Mouse (Mus musculus) C2C12 (cell line): ENCODE results near the gene Fezf1. TPM values are rescaled to one million over a fixed set of nuclear protein-coding genes. Genes with fewer than 3 reads are reported as not detected.

Experiments
- H3K27me3 ChIP-seq: one replicate; pipeline ENCODE4 v1.6.1; 2011; ENCODE audit not compliant: control insufficient read depth, insufficient read depth, insufficient read length
- H3K36me3 ChIP-seq: one replicate; pipeline ENCODE4 v1.6.1; 2011; ENCODE audit not compliant: control insufficient read depth, insufficient read depth
- H3K4me3 ChIP-seq: one replicate; pipeline ENCODE4 v1.5.1; 2011; ENCODE audit warnings: mild to moderate bottlenecking, control low read depth; ENCODE audit not compliant: poor library complexity, insufficient read depth, severe bottlenecking
- H3K79me2 ChIP-seq: one replicate; pipeline ENCODE4 v1.6.1; 2011; ENCODE audit not compliant: control insufficient read depth, insufficient read depth
- H3K79me3 ChIP-seq: one replicate; pipeline ENCODE4 v1.6.1; 2011; ENCODE audit warnings: low read depth, control low read depth
- H3ac ChIP-seq: one replicate; pipeline ENCODE3; 2011; ENCODE audit warnings: low read depth; ENCODE audit not compliant: control insufficient read depth, insufficient read length
- CEBPB ChIP-seq: IDR thresholded peaks from one replicate; pipeline ENCODE4 v1.6.1; 2011; ENCODE audit warnings: low read depth, mild to moderate bottlenecking, control low read depth, moderate library complexity
- CTCF ChIP-seq: IDR thresholded peaks from one replicate; pipeline ENCODE4 v1.5.1; 2011; ENCODE audit not compliant: control insufficient read depth, insufficient read depth, insufficient read length
- FOSL1 ChIP-seq: IDR thresholded peaks from one replicate; pipeline ENCODE4 v1.8.0; 2011; ENCODE audit warnings: mild to moderate bottlenecking, low read length; ENCODE audit not compliant: poor library complexity, insufficient read depth, severe bottlenecking
- MAX ChIP-seq: IDR thresholded peaks from one replicate; pipeline ENCODE4 v1.6.1; 2011; ENCODE audit warnings: mild to moderate bottlenecking, control low read depth
- MYOD1 ChIP-seq: IDR thresholded peaks from one replicate; pipeline ENCODE4 v1.6.1; 2011; ENCODE audit warnings: low read depth; ENCODE audit not compliant: control insufficient read depth, insufficient read length
- MYOG ChIP-seq: IDR thresholded peaks from one replicate; pipeline ENCODE4 v1.6.1; 2011; ENCODE audit not compliant: control insufficient read depth, insufficient read length; ENCODE audit errors: extremely low read depth
- USF1 ChIP-seq: IDR thresholded peaks from one replicate; pipeline ENCODE4 v1.6.1; 2011; ENCODE audit warnings: low read depth, mild to moderate bottlenecking, control low read depth, moderate library complexity
- long read RNA-seq, 2 experiments: library from polyadenylated mRNA; unstranded; transcript quantifications; one replicate each; pipeline ENCODE4 v2.0.0; 2019 to 2020
- polyA plus RNA-seq: library from polyadenylated mRNA; unstranded; fragments of >200 nt; fragmentation: generic; extraction: Trizol; gene quantifications from one replicate; pipeline ENCODE4 v1.2.1, GENCODE M21; 2012; ENCODE audit warnings: missing spikeins

The Fezf1 gene
- polyA plus RNA-seq, result not detected
- long read RNA-seq, experiment 1, result 0 reads
- long read RNA-seq, experiment 2, result 0 reads

- TF ChIP-seq MAX (no peak), MYOD1 (no peak), MYOG (no peak), USF1 (no peak), CTCF (no peak), FOSL1 (no peak), CEBPB (no peak)
- Histone ChIP-seq H3ac (no peak within 1 kb of the TSS), H3K27me3 (peaks cover 6% of the 10 kb centered on the region), H3K4me3 (no peak within 1 kb of the TSS), H3K79me3 (no peaks in the 10 kb centered on the region), H3K79me2 (no peaks in the 10 kb centered on the region), H3K36me3 (no peaks in the 10 kb centered on the region)
Measured at GRCm38 (mm10) chr6:23248313-23249052, at the start of gene Fezf1. TSS of gene Fezf1 (minus strand) at chr6:23248362.

DNA sequence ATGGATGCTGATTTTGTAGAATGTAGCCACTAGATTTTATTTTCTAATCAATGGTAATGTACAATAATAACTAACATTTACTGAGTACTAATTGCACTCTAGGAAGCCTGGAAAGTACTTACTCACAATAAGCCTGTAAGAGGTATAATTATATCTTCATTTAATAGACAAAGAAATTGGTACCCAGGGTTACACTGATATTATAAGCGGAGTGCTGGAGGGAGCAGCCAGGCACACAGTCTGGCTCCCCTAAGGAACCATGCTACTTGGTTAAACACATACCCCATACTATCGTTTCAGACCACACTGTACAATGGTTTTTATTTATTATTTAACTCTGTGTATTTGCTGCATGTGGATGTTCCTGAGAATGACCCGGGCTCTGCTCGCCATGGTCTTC is 46.5 kb upstream of the Fezf1 start:
- no peaks in the 10 kb centered on the region for H3K27me3 ChIP-seq
- no peak overlapping the region for H3K4me3 ChIP-seq
- TF ChIP-seq MAX (no peak), USF1 (no peak), MYOG (no peak), CTCF (no peak), CEBPB (no peak), MYOD1 (no peak), FOSL1 (no peak)
- no peaks in the 10 kb centered on the region for H3K79me2 ChIP-seq
- no peaks in the 10 kb centered on the region for H3K79me3 ChIP-seq
- H3K36me3 ChIP-seq, result no peaks in the 10 kb centered on the region
- H3ac ChIP-seq, result no peak overlapping the region

GRCm38 (mm10) chr6:23288752-23289151 is 40.6 kb upstream of the Fezf1 start:
- H3K36me3 ChIP-seq, result no peaks in the 10 kb centered on the region
- H3K79me2 ChIP-seq, result no peaks in the 10 kb centered on the region
- H3K4me3 ChIP-seq, result no peak overlapping the region
- TF ChIP-seq MAX (no peak), CEBPB (no peak), FOSL1 (no peak), CTCF (no peak), MYOG (no peak), USF1 (no peak), MYOD1 (no peak)
- H3K79me3 ChIP-seq, result no peaks in the 10 kb centered on the region
- no peaks in the 10 kb centered on the region for H3K27me3 ChIP-seq
- H3ac ChIP-seq, result no peak overlapping the region

GRCm38 (mm10) chr6:23281514-23281820 is 33.3 kb upstream of the Fezf1 start:
- Histone ChIP-seq H3ac (no peak overlapping the region), H3K79me2 (no peaks in the 10 kb centered on the region), H3K27me3 (no peaks in the 10 kb centered on the region), H3K79me3 (no peaks in the 10 kb centered on the region), H3K4me3 (no peak overlapping the region), H3K36me3 (no peaks in the 10 kb centered on the region)
- TF ChIP-seq FOSL1 (no peak), MYOD1 (no peak), USF1 (no peak), MYOG (no peak), CEBPB (no peak)

DNA sequence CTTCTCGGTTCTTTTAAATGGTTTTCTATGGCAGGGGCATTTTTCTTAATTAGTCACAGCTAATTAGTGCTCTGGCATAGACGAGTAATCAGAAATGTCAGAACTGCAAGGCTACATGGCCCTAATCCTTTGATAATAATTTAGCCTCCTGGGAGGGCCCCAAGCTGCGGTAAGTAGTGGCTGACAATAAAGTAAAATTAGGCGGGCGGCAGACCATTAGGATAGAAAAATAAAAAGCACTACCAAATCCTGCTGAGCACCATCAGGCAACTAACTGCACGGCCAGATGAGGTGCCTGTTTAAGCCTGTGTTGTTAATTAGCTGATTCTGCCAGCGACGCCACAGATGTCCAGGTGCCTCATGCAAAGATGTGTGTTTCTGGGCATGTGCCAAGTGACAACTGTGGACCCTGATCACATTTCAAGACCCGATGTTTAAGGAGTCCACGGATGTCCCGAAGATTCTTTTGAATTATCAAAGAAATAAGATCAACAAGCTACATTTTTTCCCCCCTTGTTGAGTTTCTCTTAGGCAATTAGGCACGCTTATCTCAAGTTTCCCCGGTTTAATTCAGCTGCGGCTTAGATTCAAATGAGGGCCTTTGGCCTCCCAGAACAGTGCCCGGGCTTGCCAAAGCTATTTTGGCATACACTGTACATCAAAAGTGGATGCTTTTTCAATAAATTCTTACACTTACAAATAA is 32.8 kb upstream of the Fezf1 start:
- H3K4me3 ChIP-seq, result no peak overlapping the region
- H3K27me3 ChIP-seq, result no peaks in the 10 kb centered on the region
- no peaks in the 10 kb centered on the region for H3K79me3 ChIP-seq
- no peak overlapping the region for H3ac ChIP-seq
- no peaks in the 10 kb centered on the region for H3K79me2 ChIP-seq
- TF ChIP-seq CEBPB (no peak), MAX (no peak), MYOD1 (no peak), USF1 (no peak), FOSL1 (no peak), MYOG (no peak)
- H3K36me3 ChIP-seq, result no peaks in the 10 kb centered on the region

- TF ChIP-seq MYOD1, result no peak
- no peak for TF ChIP-seq FOSL1
- TF ChIP-seq CEBPB, result no peak
- TF ChIP-seq MAX, result no peak
- TF ChIP-seq CTCF, result no peak
- TF ChIP-seq MYOG, result no peak
- no peak for TF ChIP-seq USF1
- H3K27me3 ChIP-seq, result no peaks in the 10 kb centered on the region
- no peaks in the 10 kb centered on the region for H3K36me3 ChIP-seq
- H3K4me3 ChIP-seq, result no peak overlapping the region
- no peaks in the 10 kb centered on the region for H3K79me2 ChIP-seq
- H3ac ChIP-seq, result no peak overlapping the region
- no peaks in the 10 kb centered on the region for H3K79me3 ChIP-seq
Measured at GRCm38 (mm10) chr6:23273483-23273882, 25.3 kb upstream of the Fezf1 start.
